Mouse (Mus musculus) frontal cortex, postnatal 14 days (tissue): Measurements from ENCODE around the gene Ptpn7.

ENCODE experiments used
- DNase-seq, 2 experiments: peaks; one replicate each; pipeline ENCODE4 v3.0.0; 2022; ENCODE audit warnings: low spot score in 2 of 2

Ptpn7 gene

DNA sequence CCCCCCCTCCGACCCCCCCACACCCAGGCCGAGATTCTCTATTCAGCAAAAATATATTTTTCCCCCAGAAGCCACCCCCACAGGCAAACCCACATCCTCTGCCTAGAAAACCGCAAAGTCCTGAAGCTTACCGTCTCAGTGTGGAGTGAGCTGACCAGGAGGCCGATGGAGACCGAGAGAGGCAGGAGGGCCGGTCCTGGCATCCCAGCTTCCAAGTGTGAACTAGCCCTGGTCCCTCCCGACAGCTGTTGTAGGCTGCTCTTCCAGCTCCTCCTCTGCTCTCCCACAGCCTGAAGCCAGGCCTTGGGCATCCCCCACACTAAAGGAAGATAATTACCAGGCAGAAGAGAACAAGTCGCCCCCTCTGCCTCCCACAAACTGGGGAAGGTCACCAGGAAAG is 3.5 kb upstream of the Ptpn7 start:
- DNase-seq: no peak

GRCm38 (mm10) chr1:135129543-135130183 is 2.8 kb upstream of the Ptpn7 start:
- no peak for DNase-seq

DNA sequence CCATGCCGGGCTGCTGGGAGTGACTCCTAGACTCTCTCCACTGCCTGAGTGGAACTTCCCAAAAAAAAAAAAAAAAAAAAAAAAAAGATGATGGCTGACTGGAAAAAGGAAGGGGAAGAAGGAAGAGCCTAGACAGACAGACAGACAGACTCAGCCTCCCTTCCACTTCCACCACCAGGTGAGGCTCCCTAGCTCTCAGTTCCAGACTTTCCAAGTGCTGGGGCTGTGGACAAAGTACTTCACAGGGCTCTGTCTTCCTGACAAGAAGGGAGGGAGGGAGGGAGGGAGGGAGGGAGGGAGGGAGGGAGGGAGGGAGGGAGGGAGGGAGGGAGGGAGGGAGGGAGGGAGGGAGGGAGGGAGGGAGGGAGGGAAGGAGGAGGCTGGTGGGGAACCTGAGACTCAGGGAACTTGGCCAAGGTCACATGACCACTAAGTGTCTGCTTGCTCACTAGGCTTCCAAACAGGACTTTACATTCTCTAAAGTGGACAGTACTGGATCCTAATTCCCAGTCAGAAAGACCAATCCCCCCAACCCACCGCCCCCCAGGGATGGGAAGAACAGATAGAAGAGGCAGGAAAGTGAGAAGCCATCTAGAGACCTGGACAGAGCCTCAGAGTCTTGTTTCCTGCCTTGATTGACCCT is 2.0 kb upstream of the Ptpn7 start:
- DNase-seq: no peak

DNA sequence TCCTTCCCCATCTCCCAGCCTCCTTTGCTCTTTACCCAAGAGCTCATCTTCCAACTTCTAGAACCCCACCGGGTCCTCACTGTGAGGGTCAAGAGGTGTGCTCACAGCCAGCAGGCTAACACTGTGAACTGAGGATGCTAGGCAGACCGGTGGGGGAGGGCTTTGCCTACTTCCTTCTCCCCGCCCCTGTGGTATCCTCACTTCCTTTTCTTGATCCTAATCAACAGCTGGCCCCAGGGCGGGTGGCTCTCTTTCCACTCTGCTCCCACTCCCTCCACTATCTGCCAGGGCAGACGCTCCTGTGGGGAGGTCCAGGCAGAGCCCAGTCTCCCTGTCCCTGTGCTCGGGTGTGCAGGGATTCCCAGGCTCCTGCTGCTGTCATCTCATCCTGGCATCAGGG is 1.5 kb upstream of the Ptpn7 start:
- no peak for DNase-seq

GRCm38 (mm10) chr1:135131560-135131959 is 940 bp upstream of the Ptpn7 start:
- no peak for DNase-seq

- no peak for DNase-seq
Observed at GRCm38 (mm10) chr1:135132893-135133369, 431 bp downstream of the Ptpn7 start.

DNA sequence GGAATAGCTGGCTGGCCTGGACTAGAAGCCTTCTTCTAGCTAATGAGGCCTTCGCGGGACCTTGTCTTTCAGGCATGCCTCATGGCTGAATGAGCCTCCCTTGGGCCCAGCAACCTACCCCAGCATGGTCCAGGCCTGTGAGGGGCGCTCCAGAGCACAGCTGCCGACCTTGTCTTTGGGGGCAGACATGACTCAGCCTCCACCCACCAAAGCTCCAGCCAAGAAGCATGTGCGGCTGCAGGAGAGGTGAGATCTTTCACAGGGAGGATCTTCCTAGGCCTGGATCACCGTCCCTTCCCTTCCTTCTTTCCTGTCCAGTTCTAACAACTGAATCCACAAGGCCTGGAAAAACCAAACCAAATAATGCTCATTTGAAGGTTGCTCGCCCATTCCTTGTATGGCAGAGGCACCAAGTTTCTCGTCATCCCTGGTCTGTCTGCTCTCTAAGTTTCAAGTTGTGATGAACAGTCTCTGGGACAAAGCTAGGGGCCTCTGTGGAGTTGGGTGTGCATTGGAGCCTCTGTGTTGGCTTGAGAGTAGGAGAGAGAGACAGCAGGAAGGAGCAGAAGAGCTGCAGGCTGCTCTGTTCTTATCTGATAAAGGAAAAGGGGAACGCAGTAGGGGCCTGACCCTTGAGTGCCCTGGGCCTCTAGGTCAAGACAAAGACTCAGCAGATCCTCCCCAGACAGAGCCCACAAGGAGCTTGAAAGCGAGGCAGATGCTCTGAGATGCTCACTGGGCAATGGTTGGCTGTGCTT is 1.4 kb downstream of the Ptpn7 start:
- no peak for DNase-seq

- DNase-seq: no peak
Observed at GRCm38 (mm10) chr1:135135111-135135787, 2.7 kb downstream of the Ptpn7 start.

- DNase-seq: peak in 1 of 2 experiments; percentile 72
Observed at GRCm38 (mm10) chr1:135136500-135136899, 4.0 kb downstream of the Ptpn7 start.

DNA sequence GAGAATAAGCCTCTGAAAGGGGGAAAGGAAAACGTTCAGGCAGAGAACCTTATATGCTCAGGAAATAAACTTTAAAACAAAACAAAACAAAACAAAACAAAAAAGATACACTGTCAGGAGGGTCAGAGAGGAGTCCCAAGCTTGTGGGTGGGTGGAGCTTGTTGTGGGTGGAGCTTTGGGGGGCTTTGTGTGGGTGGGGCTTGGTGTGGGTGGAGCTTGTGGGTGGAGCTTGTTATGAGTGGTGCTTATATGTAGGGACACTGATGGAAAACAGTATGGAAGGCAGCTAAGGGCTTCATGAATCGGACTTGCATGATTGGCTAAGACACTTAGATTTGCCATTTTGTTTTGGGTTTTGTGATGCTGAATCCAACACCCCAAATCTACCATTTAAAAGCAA is 7.4 kb downstream of the Ptpn7 start:
- no peak for DNase-seq

GRCm38 (mm10) chr1:135142452-135142851 is 10.0 kb downstream of the Ptpn7 start:
- DNase-seq: no peak

DNA sequence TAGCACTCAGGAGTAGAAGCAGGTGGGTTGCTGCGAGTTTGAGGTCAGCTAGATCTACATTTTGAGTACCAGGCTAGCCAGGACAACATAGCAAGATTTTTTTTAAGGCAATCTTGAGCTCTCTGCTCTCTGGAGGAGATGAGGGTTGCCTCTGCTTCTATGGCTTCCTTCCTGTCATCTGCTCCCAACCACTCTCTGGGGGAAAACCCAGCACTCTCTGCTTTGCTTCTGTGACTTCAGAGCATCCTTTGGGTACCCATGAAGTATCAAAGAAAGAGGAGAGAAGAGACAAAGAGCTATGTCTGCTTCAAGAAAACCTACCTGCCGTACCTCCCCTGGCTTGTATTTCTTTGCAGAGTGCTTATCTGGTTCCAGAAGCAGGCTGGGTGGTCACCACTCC is 11.4 kb downstream of the Ptpn7 start:
- no peak for DNase-seq

- DNase-seq: peak; percentile 63 to 75
Observed at GRCm38 (mm10) chr1:135146077-135146945, 13.8 kb downstream of the Ptpn7 start, which contains the start of gene Arl8a. TSS of gene Arl8a (plus strand) at chr1:135146824.

DNA sequence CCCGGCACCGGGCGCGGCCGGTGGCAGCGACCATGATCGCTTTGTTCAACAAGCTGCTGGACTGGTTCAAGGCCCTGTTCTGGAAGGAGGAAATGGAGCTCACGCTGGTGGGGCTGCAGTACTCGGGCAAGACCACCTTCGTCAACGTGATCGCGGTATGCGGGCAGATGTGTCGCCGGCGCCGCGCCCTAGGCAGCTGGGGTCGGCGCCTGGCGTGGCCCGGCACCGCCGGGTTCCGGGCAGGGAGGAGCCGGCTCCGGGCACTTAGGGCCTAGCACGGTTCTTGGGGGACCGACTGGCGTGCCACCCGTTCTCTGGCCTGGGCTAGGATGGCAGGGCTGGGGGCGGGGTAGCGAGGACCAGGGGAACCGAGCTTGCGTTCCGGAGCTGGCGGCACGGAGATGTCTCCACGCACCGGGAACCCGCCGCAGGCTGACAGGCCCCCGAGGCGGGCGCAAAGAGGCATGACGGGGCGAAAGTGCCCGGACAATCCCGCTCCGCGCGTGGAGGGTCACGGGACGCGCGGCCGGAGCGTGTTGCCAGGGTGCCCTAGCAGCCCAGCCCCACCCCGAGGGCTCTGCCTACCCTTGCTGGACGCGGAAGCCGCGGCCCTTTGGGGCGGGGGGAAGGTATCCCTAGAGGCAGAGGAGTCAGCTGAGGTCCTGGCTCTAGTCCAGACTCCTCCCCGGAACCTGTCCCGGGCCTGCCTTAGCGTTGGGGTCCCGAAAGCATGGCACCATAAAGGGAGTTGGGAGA is 14.6 kb downstream of the Ptpn7 start:
- peak; percentile 68 to 84 for DNase-seq

GRCm38 (mm10) chr1:135147702-135148058 is 15.2 kb downstream of the Ptpn7 start:
- DNase-seq: no peak

DNA sequence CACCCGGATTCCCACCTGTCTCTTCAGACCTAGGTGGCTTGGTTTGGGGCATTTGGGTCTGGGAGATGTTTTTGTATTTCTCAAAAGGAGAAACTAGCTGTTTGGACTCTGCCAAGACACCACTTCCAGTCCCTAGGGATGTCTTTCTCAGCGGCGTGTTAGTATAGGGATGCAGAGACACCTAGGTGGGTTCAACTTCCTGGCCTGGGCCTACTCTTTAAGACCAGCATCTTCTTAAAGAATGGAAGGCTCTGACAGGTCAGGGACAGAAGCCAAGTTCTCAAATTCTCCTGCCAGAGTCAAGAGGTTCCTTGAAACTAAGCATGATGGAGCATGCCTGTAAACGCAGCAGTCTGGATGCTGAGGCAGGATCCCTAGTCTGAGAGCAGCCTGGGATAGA is 16.0 kb downstream of the Ptpn7 start:
- no peak for DNase-seq

GRCm38 (mm10) chr1:135148996-135149395 is 16.5 kb downstream of the Ptpn7 start:
- no peak for DNase-seq

DNA sequence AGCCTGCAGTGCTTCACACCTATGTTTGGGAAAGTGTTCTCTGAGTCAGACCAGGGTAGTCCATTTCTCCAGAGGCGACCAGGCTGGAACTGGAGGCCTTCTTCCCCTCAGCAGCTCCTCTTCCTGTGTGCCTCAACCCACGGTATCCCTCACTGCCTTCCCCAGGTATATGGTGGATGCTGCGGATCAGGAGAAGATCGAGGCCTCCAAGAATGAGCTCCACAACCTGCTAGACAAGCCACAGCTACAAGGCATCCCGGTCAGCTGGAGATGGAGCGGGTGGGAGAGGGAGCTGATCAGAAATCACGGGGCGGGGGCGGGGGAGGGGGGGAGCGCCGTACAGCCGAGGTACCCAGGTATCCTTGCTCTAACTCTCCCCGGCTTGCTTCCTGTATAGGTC is 21.5 kb downstream of the Ptpn7 start:
- DNase-seq: no peak

DNA sequence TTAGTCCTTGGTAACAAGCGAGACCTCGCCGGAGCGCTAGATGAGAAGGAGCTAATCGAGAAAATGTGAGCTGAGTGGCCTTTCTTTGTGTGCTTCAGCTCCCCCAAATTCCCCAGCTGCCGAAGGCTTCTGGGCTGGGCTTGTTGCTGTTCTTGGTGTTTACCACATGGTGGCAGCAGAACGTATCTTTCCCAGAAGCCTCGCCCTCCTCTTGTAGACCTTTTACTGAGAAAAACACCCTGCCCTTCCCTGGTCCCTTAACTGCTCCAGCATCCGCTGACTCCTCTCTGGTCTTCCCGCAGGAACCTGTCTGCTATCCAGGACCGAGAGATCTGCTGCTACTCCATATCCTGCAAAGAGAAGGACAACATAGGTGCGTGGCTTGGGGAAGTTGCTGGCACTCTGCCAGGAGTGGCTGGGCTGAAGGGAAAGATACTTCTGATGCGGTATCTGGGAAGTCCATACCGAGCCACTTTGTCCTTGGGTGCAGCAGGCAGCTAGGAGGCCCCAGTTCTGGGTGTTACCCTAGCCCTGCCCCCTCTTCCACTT is 22.0 kb downstream of the Ptpn7 start:
- DNase-seq: peak; percentile 79 to 80

DNA sequence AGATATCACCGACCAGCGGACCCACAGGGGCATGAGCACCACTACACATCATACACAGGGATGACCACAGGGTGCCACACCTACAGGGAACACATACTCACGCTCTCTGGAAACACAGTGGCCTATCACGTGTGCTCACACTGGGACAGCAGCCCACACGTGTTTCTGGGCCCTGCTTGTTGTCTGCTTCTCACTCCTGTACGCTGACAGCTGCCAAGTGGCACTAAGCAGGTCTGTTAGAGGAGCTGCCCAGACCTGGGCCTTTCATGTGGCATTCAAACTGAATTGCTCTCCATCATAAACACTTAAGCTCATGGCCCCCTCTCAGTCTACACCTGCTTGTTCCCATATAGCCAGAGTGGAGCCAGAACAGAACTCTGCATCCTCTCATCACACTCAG is 23.8 kb downstream of the Ptpn7 start:
- DNase-seq: no peak
